Mouse (Mus musculus): ENCODE measurements at regions not wholly inside any gene's neighbourhood (a gene's known extent, or its start where the extent isn't known, plus 50 kb on each side); places are given as distances from the start of the nearest gene placed in this dataset.

DNA sequence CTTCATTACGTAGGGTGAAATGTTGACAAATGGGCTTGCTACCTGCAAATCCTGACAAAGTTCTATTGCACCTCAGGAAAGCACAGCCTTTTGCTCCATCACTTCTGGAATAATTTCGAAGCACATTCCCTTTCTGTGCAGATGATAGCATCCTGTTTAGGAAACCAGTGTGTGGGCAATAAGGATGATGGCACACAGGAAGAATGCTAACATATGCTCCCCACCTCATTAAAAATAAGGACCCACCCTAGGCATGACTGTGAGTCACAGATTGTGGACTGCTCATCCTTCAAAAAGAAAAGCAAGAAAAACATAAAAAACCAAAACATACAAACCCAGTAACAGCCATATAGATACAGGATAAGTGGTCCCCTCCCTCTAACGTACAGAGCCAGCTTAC lies 226.2 kb downstream of the Tox3 start:
- Histone ChIP-seq H3K9ac (ENCODE audit: low read depth, low read length, severe bottlenecking) (no peak overlapping the region), H3K9me3 (ENCODE audit: control insufficient read depth, low read length) (no peaks in the 10 kb centered on the region), H3K4me3 (replicated peaks; ENCODE audit: low read length) (no peak overlapping the region), H3K27ac (replicated peaks; ENCODE audit: low read depth, low read length) (no peak overlapping the region), H3K4me1 (ENCODE audit: control insufficient read depth, insufficient read depth, low read length) (no peaks in the 10 kb centered on the region), H3K27me3 (ENCODE audit: control insufficient read depth, insufficient read depth, low read length) (no peaks in the 10 kb centered on the region), H3K36me3 (ENCODE audit: control insufficient read depth, insufficient read depth, low read length) (no peaks in the 10 kb centered on the region), H3K4me2 (replicated peaks; ENCODE audit: low read depth, low read length, severe bottlenecking) (no peak overlapping the region)
- ATAC-seq (ENCODE audit: low FRiP score, low read depth) (no peak), DNase-seq (ENCODE audit: low spot score) (no peak)
- TF ChIP-seq POLR2A (IDR thresholded peaks at IDR 0.05; ENCODE audit: borderline replicate concordance, extremely low read depth, insufficient read depth, insufficient read length) = no peak
- 73% methylated on average over 3 of the region's 3 CpGs for WGBS

DNA sequence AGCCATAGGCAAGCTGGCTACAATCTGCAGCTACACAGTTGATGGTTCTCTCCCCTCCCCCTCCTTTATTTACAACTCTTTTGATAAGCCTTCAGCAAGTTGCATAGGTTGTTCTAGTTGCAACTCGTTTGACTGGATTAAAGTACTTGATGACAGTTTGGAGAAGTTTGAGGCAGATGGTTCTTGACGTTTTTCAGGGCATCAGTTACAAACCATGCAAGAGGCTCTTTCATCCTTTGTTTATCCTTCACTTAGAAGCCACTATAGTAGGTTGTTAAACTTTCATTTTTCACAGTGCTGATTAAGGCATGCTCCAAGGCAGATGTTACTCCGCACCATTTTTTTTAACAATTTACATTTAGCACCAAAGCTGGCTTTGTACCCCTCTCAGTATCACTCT lies 227.1 kb downstream of the Tox3 start:
- ATAC-seq (ENCODE audit: low FRiP score, low read depth) (no peak), DNase-seq (ENCODE audit: low spot score) (no peak)
- 26% methylated on average over 3 of the region's 3 CpGs for WGBS
- Histone ChIP-seq H3K4me1 (ENCODE audit: control insufficient read depth, insufficient read depth, low read length) (no peaks in the 10 kb centered on the region), H3K9ac (ENCODE audit: low read depth, low read length, severe bottlenecking) (no peak overlapping the region), H3K36me3 (ENCODE audit: control insufficient read depth, insufficient read depth, low read length) (no peaks in the 10 kb centered on the region), H3K4me2 (replicated peaks; ENCODE audit: low read depth, low read length, severe bottlenecking) (no peak overlapping the region), H3K27me3 (ENCODE audit: control insufficient read depth, insufficient read depth, low read length) (no peaks in the 10 kb centered on the region), H3K4me3 (replicated peaks; ENCODE audit: low read length) (no peak overlapping the region), H3K9me3 (ENCODE audit: control insufficient read depth, low read length) (no peaks in the 10 kb centered on the region), H3K27ac (replicated peaks; ENCODE audit: low read depth, low read length) (no peak overlapping the region)
- no peak for TF ChIP-seq POLR2A (IDR thresholded peaks at IDR 0.05; ENCODE audit: borderline replicate concordance, extremely low read depth, insufficient read depth, insufficient read length)

DNA sequence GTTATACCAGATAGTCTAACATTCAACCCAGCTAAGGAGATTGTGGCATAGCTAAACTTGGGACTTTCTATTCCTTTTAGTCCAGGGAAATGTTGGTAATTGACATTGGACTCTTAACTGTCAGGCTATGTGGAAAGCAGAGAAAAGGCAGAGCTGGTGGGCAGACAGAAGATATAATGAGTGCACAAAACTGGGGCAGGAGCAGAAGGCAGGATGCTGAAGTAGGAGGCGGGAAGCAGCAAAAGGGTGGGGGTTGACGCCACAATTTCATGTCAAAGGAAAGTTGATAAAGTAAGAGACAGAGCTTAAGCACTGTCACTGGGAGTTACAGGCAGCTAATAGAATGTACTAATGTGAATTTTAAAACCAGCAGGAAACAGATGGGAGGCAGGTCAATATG lies 232.7 kb downstream of the Tox3 start:
- H3K36me3 ChIP-seq (ENCODE audit: control insufficient read depth, insufficient read depth, low read length) = no peaks in the 10 kb centered on the region
- 90% methylated on average over 2 of the region's 2 CpGs for WGBS
- ATAC-seq (ENCODE audit: low FRiP score, low read depth) (no peak), DNase-seq (ENCODE audit: low spot score) (no peak)
- H3K27me3 ChIP-seq (ENCODE audit: control insufficient read depth, insufficient read depth, low read length) = no peaks in the 10 kb centered on the region
- no peak overlapping the region for H3K27ac ChIP-seq (replicated peaks; ENCODE audit: low read depth, low read length)
- no peak for TF ChIP-seq POLR2A (IDR thresholded peaks at IDR 0.05; ENCODE audit: borderline replicate concordance, extremely low read depth, insufficient read depth, insufficient read length)
- H3K4me1 ChIP-seq (ENCODE audit: control insufficient read depth, insufficient read depth, low read length) = no peaks in the 10 kb centered on the region
- H3K4me2 ChIP-seq (replicated peaks; ENCODE audit: low read depth, low read length, severe bottlenecking) = no peak overlapping the region
- H3K4me3 ChIP-seq (replicated peaks; ENCODE audit: low read length) = no peak overlapping the region
- no peak overlapping the region for H3K9ac ChIP-seq (ENCODE audit: low read depth, low read length, severe bottlenecking)
- H3K9me3 ChIP-seq (ENCODE audit: control insufficient read depth, low read length) = no peaks in the 10 kb centered on the region

DNA sequence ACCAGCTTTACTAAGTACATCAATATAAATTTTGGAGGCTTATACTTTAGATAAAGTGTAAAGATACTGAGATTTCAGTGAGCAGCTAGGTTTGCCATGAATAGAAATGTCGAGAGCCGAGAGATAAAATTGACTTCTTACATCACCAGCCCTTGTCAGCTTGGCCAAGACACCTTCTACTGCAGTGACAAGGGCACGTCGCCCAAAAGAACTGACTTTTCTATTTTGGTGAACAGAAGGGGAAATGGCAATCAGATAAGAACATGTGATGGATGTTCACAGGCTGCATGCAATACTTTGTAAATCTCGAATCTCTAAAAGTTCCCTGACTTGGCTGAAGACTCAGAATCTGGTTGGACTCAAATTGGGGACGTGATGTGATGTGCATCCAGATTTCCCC lies 247.6 kb downstream of the Tox3 start:
- Histone ChIP-seq H3K4me1 (ENCODE audit: control insufficient read depth, insufficient read depth, low read length) (no peaks in the 10 kb centered on the region), H3K4me2 (replicated peaks; ENCODE audit: low read depth, low read length, severe bottlenecking) (no peak overlapping the region), H3K9ac (ENCODE audit: low read depth, low read length, severe bottlenecking) (no peak overlapping the region), H3K9me3 (ENCODE audit: control insufficient read depth, low read length) (no peaks in the 10 kb centered on the region), H3K36me3 (ENCODE audit: control insufficient read depth, insufficient read depth, low read length) (no peaks in the 10 kb centered on the region), H3K27me3 (ENCODE audit: control insufficient read depth, insufficient read depth, low read length) (no peaks in the 10 kb centered on the region), H3K4me3 (replicated peaks; ENCODE audit: low read length) (no peak overlapping the region), H3K27ac (replicated peaks; ENCODE audit: low read depth, low read length) (no peak overlapping the region)
- ATAC-seq (ENCODE audit: low FRiP score, low read depth) = no peak
- no peak for DNase-seq (ENCODE audit: low spot score)
- TF ChIP-seq POLR2A (IDR thresholded peaks at IDR 0.05; ENCODE audit: borderline replicate concordance, extremely low read depth, insufficient read depth, insufficient read length) = no peak
- WGBS = 83% methylated on average over 6 of the region's 6 CpGs

DNA sequence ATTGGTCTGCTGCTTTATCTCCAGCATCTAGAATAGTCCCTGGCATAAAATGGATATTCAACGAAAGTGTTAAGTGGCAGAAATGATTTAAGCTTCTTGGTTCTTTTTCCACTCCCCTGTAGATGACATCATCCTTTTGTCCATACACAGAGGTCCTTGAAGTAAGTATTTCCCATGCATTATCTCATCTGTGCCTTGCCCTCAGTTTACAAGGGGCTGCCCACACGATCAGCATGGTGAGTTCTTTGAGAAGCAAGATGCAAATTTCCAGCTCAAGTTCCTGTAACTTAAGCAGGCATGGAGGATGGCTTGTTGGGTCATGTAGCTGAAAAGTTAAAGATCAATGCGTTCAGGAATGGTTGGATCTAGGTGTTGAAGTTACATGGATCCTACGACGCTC lies 265.5 kb downstream of the Tox3 start:
- Histone ChIP-seq H3K9ac (ENCODE audit: low read depth, low read length, severe bottlenecking) (no peak overlapping the region), H3K4me1 (ENCODE audit: control insufficient read depth, insufficient read depth, low read length) (no peaks in the 10 kb centered on the region), H3K4me3 (replicated peaks; ENCODE audit: low read length) (no peak overlapping the region), H3K4me2 (replicated peaks; ENCODE audit: low read depth, low read length, severe bottlenecking) (no peak overlapping the region), H3K9me3 (ENCODE audit: control insufficient read depth, low read length) (no peaks in the 10 kb centered on the region), H3K27ac (replicated peaks; ENCODE audit: low read depth, low read length) (no peak overlapping the region), H3K36me3 (ENCODE audit: control insufficient read depth, insufficient read depth, low read length) (no peaks in the 10 kb centered on the region), H3K27me3 (ENCODE audit: control insufficient read depth, insufficient read depth, low read length) (no peaks in the 10 kb centered on the region)
- TF ChIP-seq POLR2A (IDR thresholded peaks at IDR 0.05; ENCODE audit: borderline replicate concordance, extremely low read depth, insufficient read depth, insufficient read length) = no peak
- whole genome bisulfite sequencing = 85% methylated on average over 5 of the region's 5 CpGs
- no peak for DNase-seq (ENCODE audit: low spot score)
- no peak for ATAC-seq (ENCODE audit: low FRiP score, low read depth)

DNA sequence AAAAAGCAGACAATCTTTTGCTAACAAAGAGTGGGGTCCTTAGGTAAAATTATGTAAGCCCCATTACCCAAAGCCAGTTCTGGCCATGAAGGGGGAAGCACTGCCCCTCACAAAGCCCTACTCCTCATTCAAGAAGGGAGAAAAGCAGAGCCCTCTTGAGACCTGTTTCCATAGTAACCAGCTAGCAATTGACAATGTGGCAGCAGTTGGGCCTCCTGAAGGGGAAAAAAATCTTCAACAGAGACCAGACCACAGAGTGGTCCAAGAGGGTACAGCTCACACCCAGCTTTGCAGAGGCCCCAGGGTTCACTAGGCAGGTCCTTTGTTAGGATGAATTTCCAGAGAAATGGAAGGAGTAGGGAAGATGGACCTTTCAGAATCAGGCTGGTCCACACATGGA lies 271.8 kb downstream of the Tox3 start:
- no peak overlapping the region for H3K9ac ChIP-seq (ENCODE audit: low read depth, low read length, severe bottlenecking)
- no peaks in the 10 kb centered on the region for H3K9me3 ChIP-seq (ENCODE audit: control insufficient read depth, low read length)
- H3K4me3 ChIP-seq (replicated peaks; ENCODE audit: low read length) = no peak overlapping the region
- no peak for ATAC-seq (ENCODE audit: low FRiP score, low read depth)
- no peak overlapping the region for H3K4me2 ChIP-seq (replicated peaks; ENCODE audit: low read depth, low read length, severe bottlenecking)
- DNase-seq (ENCODE audit: low spot score) = no peak
- H3K27ac ChIP-seq (replicated peaks; ENCODE audit: low read depth, low read length) = no peak overlapping the region
- TF ChIP-seq POLR2A (IDR thresholded peaks at IDR 0.05; ENCODE audit: borderline replicate concordance, extremely low read depth, insufficient read depth, insufficient read length) = no peak
- H3K27me3 ChIP-seq (ENCODE audit: control insufficient read depth, insufficient read depth, low read length) = no peaks in the 10 kb centered on the region
- H3K36me3 ChIP-seq (ENCODE audit: control insufficient read depth, insufficient read depth, low read length) = no peaks in the 10 kb centered on the region
- 0 out of 2 replicates have a peak, but pooled peaks cover 8% of the 10 kb centered on the region for H3K4me1 ChIP-seq (ENCODE audit: control insufficient read depth, insufficient read depth, low read length)
